Comparison of ENCODE assay signal across 17 mouse cellular contexts in the genomic region with DNA sequence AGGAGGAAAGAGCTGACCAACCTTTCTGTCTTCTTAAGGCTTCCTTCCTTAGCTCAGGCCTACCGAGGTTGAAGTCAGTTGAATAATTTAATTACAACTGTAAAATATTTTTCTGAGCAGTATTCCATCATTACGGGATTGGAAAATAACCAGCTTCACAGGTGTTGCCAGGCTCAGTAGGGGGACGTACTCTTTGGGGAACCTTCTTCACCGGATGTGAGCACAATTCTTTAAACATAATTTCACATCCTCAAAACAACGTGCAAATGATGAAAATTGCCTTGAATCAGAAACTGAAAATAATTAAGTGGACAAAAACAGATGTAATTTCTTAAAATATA.
"Had no signal": no experiment of that assay in that cellular context is flagged by ENCODE, and none has a peak within 500 bp of the region (broad histone marks: within the 10 kb centered on the region; RNA-seq: fewer than 3 reads in every experiment).

No protein-coding gene starts in this region.

- H3K9ac ChIP-seq: lung, embryonic 15.5 days; midbrain, embryonic 13.5 days; midbrain, embryonic 15.5 days; neural tube, embryonic 12.5 days; stomach, embryonic 15.5 days had no signal

- H3K27me3 ChIP-seq: lung, embryonic 15.5 days; megakaryocyte, embryonic 14.5 days; neural tube, embryonic 12.5 days; stomach, embryonic 15.5 days had no signal

- H3K4me2 ChIP-seq: lung, embryonic 15.5 days; midbrain, embryonic 11.5 days; neural tube, embryonic 12.5 days; stomach, embryonic 15.5 days had no signal

- ATAC-seq: lung, postnatal 0 days; midbrain, embryonic 15.5 days had no signal

- H3K4me1 ChIP-seq: lung, embryonic 15.5 days; megakaryocyte, embryonic 14.5 days; stomach, embryonic 15.5 days had no signal

- H3K9me3 ChIP-seq: lung, embryonic 15.5 days; megakaryocyte, embryonic 14.5 days; midbrain, embryonic 13.5 days; midbrain, embryonic 15.5 days; neural tube, embryonic 12.5 days; stomach, embryonic 15.5 days had no signal

- H3K27ac ChIP-seq: lung, embryonic 15.5 days; macrophage; midbrain, embryonic 13.5 days; midbrain, embryonic 15.5 days; neural tube, embryonic 12.5 days; stomach, embryonic 15.5 days; stomach, postnatal 0 days had no signal

- H3K36me3 ChIP-seq: lung, embryonic 15.5 days; midbrain, embryonic 13.5 days; midbrain, embryonic 15.5 days; neural tube, embryonic 12.5 days; stomach, embryonic 15.5 days had no signal

- H3K4me3 ChIP-seq: lung, embryonic 15.5 days; megakaryocyte, embryonic 14.5 days; midbrain, embryonic 13.5 days; midbrain, embryonic 15.5 days; neural tube, embryonic 12.5 days; stomach, embryonic 15.5 days had no signal

- DNase-seq: lung, adult 2 months; lung, postnatal 14 days; lung, postnatal 36 days; right cerebral cortex, postnatal 14 days; thymus, adult 2 months; thymus, postnatal 25 days; thymus, postnatal 4 days had no signal
